Mouse (Mus musculus) MEL (cell line): ENCODE data around the gene Lrrn4. TPM values are rescaled to one million over a fixed set of nuclear protein-coding genes. Genes with fewer than 3 reads are reported as not detected.

Experiments used
- DNase-seq: peaks from one replicate; pipeline ENCODE4 v3.0.0; 2011; ENCODE audit warnings: low read depth, low spot score
- H3K27ac ChIP-seq: 2 replicates; pipeline ENCODE4 v1.5.1; 2012; ENCODE audit warnings: low read depth, mild to moderate bottlenecking, control low read depth, low read length, moderate library complexity; ENCODE audit not compliant: control insufficient read depth
- H3K27me3 ChIP-seq, 2 experiments: fragments of 150-350 bp in 1 of 2; sonication (generic) in 1 of 2; 2 replicates each; pipeline ENCODE4 v1.6.1; 2012; ENCODE audit warnings: low read length in 2 of 2, mild to moderate bottlenecking in 2 of 2, improper control_type of control experiment in 1 of 2, moderate library complexity in 1 of 2; ENCODE audit not compliant: insufficient read depth in 2 of 2, control insufficient read depth in 1 of 2
- H3K36me3 ChIP-seq, 2 experiments: 2 replicates each; pipeline ENCODE4 v1.6.1; 2012 to 2014; ENCODE audit warnings: low read length in 2 of 2, improper control_type of control experiment in 1 of 2, inconsistent platforms in 1 of 2, mild to moderate bottlenecking in 1 of 2; ENCODE audit not compliant: insufficient read depth in 2 of 2, control insufficient read depth in 1 of 2
- H3K4me1 ChIP-seq, 2 experiments: fragments of 150-350 bp in 1 of 2; sonication (generic) in 1 of 2; 2 replicates each; pipeline ENCODE4 v1.6.1; 2012; ENCODE audit warnings: low read length in 2 of 2, improper control_type of control experiment in 1 of 2, mild to moderate bottlenecking in 1 of 2; ENCODE audit not compliant: insufficient read depth in 2 of 2, control insufficient read depth in 1 of 2
- H3K4me3 ChIP-seq, 2 experiments: fragments of 150-350 bp in 1 of 2; sonication (generic) in 1 of 2; 2 replicates each; pipeline ENCODE4 v1.5.1; 2012; ENCODE audit warnings: low read depth in 2 of 2, low read length in 2 of 2, mild to moderate bottlenecking in 2 of 2, moderate library complexity in 2 of 2, control low read depth in 1 of 2, improper control_type of control experiment in 1 of 2; ENCODE audit not compliant: control insufficient read depth in 1 of 2, insufficient read depth in 1 of 2
- H3K79me2 ChIP-seq: 2 replicates; pipeline ENCODE4 v1.6.1; 2012; ENCODE audit warnings: mild to moderate bottlenecking, low read length, moderate library complexity; ENCODE audit not compliant: control insufficient read depth, poor library complexity, insufficient read depth
- H3K9ac ChIP-seq: 2 replicates; pipeline ENCODE4 v1.6.1; 2012; ENCODE audit warnings: low read depth, mild to moderate bottlenecking, control low read depth, low read length, moderate library complexity; ENCODE audit not compliant: control insufficient read depth, poor library complexity, severe bottlenecking
- H3K9me3 ChIP-seq: fragments of 150-350 bp; sonication (generic); replicated peaks from 2 replicates; pipeline ENCODE4 v1.6.1; 2012; ENCODE audit warnings: mild to moderate bottlenecking, low read length, improper control_type of control experiment, moderate library complexity; ENCODE audit not compliant: insufficient read depth
- BHLHE40 ChIP-seq: IDR thresholded peaks from 2 replicates; pipeline ENCODE4 v1.6.1; 2012; ENCODE audit warnings: low read depth, mild to moderate bottlenecking, inconsistent platforms, low read length, improper control_type of control experiment, borderline replicate concordance
- CHD1 ChIP-seq: IDR thresholded peaks from 2 replicates; pipeline ENCODE4 v1.6.1; 2012; ENCODE audit warnings: low read depth, mild to moderate bottlenecking, inconsistent platforms, low read length, improper control_type of control experiment
- CHD2 ChIP-seq: IDR thresholded peaks from 2 replicates; pipeline ENCODE4 v1.6.1; 2011; ENCODE audit warnings: low read length, improper control_type of control experiment
- CTCF ChIP-seq, 3 experiments: IDR thresholded peaks in 2 of 3; conservative IDR thresholded peaks in 1 of 3; 2 replicates each; pipeline ENCODE4 v1.5.1; 2011 to 2012; ENCODE audit warnings: low read length in 3 of 3, low read depth in 2 of 3, mild to moderate bottlenecking in 2 of 3, improper control_type of control experiment in 1 of 3, inconsistent platforms in 1 of 3, mixed read lengths in 1 of 3, moderate library complexity in 1 of 3; ENCODE audit not compliant: control insufficient read depth in 1 of 3, insufficient read depth in 1 of 3, poor library complexity in 1 of 3, severe bottlenecking in 1 of 3
- E2F4 ChIP-seq: IDR thresholded peaks from 2 replicates; pipeline ENCODE4 v1.6.1; 2011; ENCODE audit warnings: low read depth, low read length, improper control_type of control experiment, borderline replicate concordance
- ELF1 ChIP-seq: IDR thresholded peaks from 2 replicates; pipeline ENCODE4 v1.6.1; 2014; ENCODE audit warnings: low read depth, mild to moderate bottlenecking, inconsistent platforms, low read length, improper control_type of control experiment, moderate library complexity
- ETS1 ChIP-seq: IDR thresholded peaks from 2 replicates; pipeline ENCODE4 v1.6.1; 2012; ENCODE audit warnings: low read depth, mild to moderate bottlenecking, inconsistent platforms, low read length, improper control_type of control experiment, moderate library complexity
- GABPA ChIP-seq: IDR thresholded peaks from 2 replicates; pipeline ENCODE4 v1.6.1; 2012; ENCODE audit warnings: low read depth, mild to moderate bottlenecking, inconsistent platforms, low read length, improper control_type of control experiment, moderate library complexity
- GATA1 ChIP-seq: IDR thresholded peaks from 2 replicates; pipeline ENCODE4 v1.6.1; 2011; ENCODE audit warnings: low read depth, low read length, improper control_type of control experiment
- HCFC1 ChIP-seq: IDR thresholded peaks from 2 replicates; pipeline ENCODE4 v1.6.1; 2012; ENCODE audit warnings: low read depth, mild to moderate bottlenecking, inconsistent platforms, low read length, improper control_type of control experiment, moderate library complexity
- JUND ChIP-seq: IDR thresholded peaks from 2 replicates; pipeline ENCODE4 v1.6.1; 2011; ENCODE audit warnings: low read depth, mild to moderate bottlenecking, improper control_type of control experiment, low read length
- KAT2A ChIP-seq: conservative IDR thresholded peaks from 2 replicates; pipeline ENCODE4 v1.6.1; 2012; ENCODE audit warnings: low read depth, low read length, improper control_type of control experiment, inconsistent platforms
- MAFK ChIP-seq: IDR thresholded peaks from 2 replicates; pipeline ENCODE4 v1.6.1; 2011; ENCODE audit warnings: low read depth, mild to moderate bottlenecking, low read length, improper control_type of control experiment, borderline replicate concordance
- MAX ChIP-seq: IDR thresholded peaks from 2 replicates; pipeline ENCODE4 v1.6.1; 2011; ENCODE audit warnings: low read length, improper control_type of control experiment
- MAZ ChIP-seq: IDR thresholded peaks from 2 replicates; pipeline ENCODE4 v1.6.1; 2012; ENCODE audit warnings: low read depth, mild to moderate bottlenecking, inconsistent platforms, low read length, improper control_type of control experiment
- MEF2A ChIP-seq: IDR thresholded peaks from 2 replicates; pipeline ENCODE4 v1.6.1; 2014; ENCODE audit warnings: low read depth, mild to moderate bottlenecking, inconsistent platforms, low read length, improper control_type of control experiment; ENCODE audit not compliant: poor library complexity, insufficient replicate concordance, severe bottlenecking; ENCODE audit errors: extremely low read depth
- MXI1 ChIP-seq: IDR thresholded peaks from 2 replicates; pipeline ENCODE4 v1.6.1; 2011; ENCODE audit warnings: mild to moderate bottlenecking, low read depth, low read length, improper control_type of control experiment
- MYB ChIP-seq: IDR thresholded peaks from 2 replicates; pipeline ENCODE4 v1.6.1; 2011; ENCODE audit warnings: mild to moderate bottlenecking, low read depth, low read length, improper control_type of control experiment
- MYC ChIP-seq: IDR thresholded peaks from 2 replicates; pipeline ENCODE4 v1.6.1; 2011; ENCODE audit warnings: low read depth, mild to moderate bottlenecking, low read length, improper control_type of control experiment, moderate library complexity
- POLR2A ChIP-seq, 2 experiments: IDR thresholded peaks; 2 replicates each; pipeline ENCODE4 v1.6.1; 2011 to 2012; ENCODE audit warnings: low read length in 2 of 2, mild to moderate bottlenecking in 2 of 2, control low read depth in 1 of 2, improper control_type of control experiment in 1 of 2, low read depth in 1 of 2, moderate library complexity in 1 of 2; ENCODE audit not compliant: control insufficient read depth in 1 of 2, insufficient read depth in 1 of 2, poor library complexity in 1 of 2
- POLR2AphosphoS2 ChIP-seq: IDR thresholded peaks from 2 replicates; pipeline ENCODE4 v1.6.1; 2011; ENCODE audit warnings: low read length, improper control_type of control experiment
- RAD21 ChIP-seq: IDR thresholded peaks from 2 replicates; pipeline ENCODE4 v1.6.1; 2011; ENCODE audit warnings: mild to moderate bottlenecking, low read depth, low read length, improper control_type of control experiment
- RCOR1 ChIP-seq: IDR thresholded peaks from 2 replicates; pipeline ENCODE4 v1.6.1; 2012; ENCODE audit warnings: low read depth, mild to moderate bottlenecking, inconsistent platforms, low read length, improper control_type of control experiment
- SMC3 ChIP-seq: IDR thresholded peaks from 2 replicates; pipeline ENCODE4 v1.6.1; 2011; ENCODE audit warnings: low read depth, low read length, improper control_type of control experiment
- TAL1 ChIP-seq: IDR thresholded peaks from 2 replicates; pipeline ENCODE4 v1.6.1; 2012; ENCODE audit warnings: mild to moderate bottlenecking, inconsistent platforms, low read length, moderate library complexity, mixed read lengths
- TBP ChIP-seq: IDR thresholded peaks from 2 replicates; pipeline ENCODE4 v1.8.0; 2011; ENCODE audit warnings: low read depth, low read length, improper control_type of control experiment
- TCF12 ChIP-seq: IDR thresholded peaks from 2 replicates; pipeline ENCODE4 v1.6.1; 2014; ENCODE audit warnings: low read depth, mild to moderate bottlenecking, inconsistent platforms, low read length, improper control_type of control experiment, moderate library complexity
- UBTF ChIP-seq: IDR thresholded peaks from 2 replicates; pipeline ENCODE4 v1.6.1; 2012; ENCODE audit warnings: low read depth, mild to moderate bottlenecking, inconsistent platforms, low read length, improper control_type of control experiment, moderate library complexity, borderline replicate concordance; ENCODE audit not compliant: insufficient read depth
- USF1 ChIP-seq: IDR thresholded peaks from 2 replicates; pipeline ENCODE4 v1.6.1; 2014; ENCODE audit warnings: low read depth, mild to moderate bottlenecking, inconsistent platforms, low read length, improper control_type of control experiment, moderate library complexity
- USF2 ChIP-seq, 2 experiments: IDR thresholded peaks; 2 replicates each; pipeline ENCODE4 v1.6.1; 2011 to 2012; ENCODE audit warnings: improper control_type of control experiment in 2 of 2, low read length in 2 of 2, borderline replicate concordance in 1 of 2, inconsistent platforms in 1 of 2, low read depth in 1 of 2, mild to moderate bottlenecking in 1 of 2; ENCODE audit not compliant: insufficient read depth in 1 of 2
- ZNF384 ChIP-seq: IDR thresholded peaks from 2 replicates; pipeline ENCODE4 v1.6.1; 2012; ENCODE audit warnings: low read depth, mild to moderate bottlenecking, inconsistent platforms, low read length, improper control_type of control experiment
- polyA plus RNA-seq, 2 experiments: library from polyadenylated mRNA; stranded (reverse) in 1 of 2; unstranded in 1 of 2; fragments of >175 nt in 1 of 2; fragments of >200 nt in 1 of 2; gene quantifications; 2 replicates each; pipeline versions ENCODE4 v1.2.1 to v1.2.4; 2012; ENCODE audit warnings: low replicate concordance in 2 of 2, low read depth in 1 of 2; ENCODE audit not compliant: insufficient read length in 2 of 2, insufficient read depth in 1 of 2, missing spikeins in 1 of 2
- total RNA-seq: library from RNA; depleted of rRNA; stranded (reverse); fragments of 300-350 nt; gene quantifications from 2 replicates; pipeline ENCODE4 v1.2.3, GENCODE M21; 2012

Gene Lrrn4
- total and polyA plus RNA-seq, 3 experiments, result not detected

GRCm38 (mm10) chr2:132914785-132915184 is 34.1 kb upstream of the Lrrn4 start:
- no peaks in the 10 kb centered on the region for H3K9me3 ChIP-seq
- no peaks in the 10 kb centered on the region for H3K36me3 ChIP-seq
- H3K4me3 ChIP-seq, result no peak overlapping the region
- H3K79me2 ChIP-seq, result no peaks in the 10 kb centered on the region
- H3K27me3 ChIP-seq, result no peaks in the 10 kb centered on the region
- H3K4me1 ChIP-seq, result no peaks in the 10 kb centered on the region
- no peak for TF ChIP-seq UBTF
- no peak for TF ChIP-seq MYB
- TF ChIP-seq ZNF384, result no peak
- TF ChIP-seq TAL1, result no peak
- TF ChIP-seq JUND, result no peak
- no peak for TF ChIP-seq GATA1
- no peak for TF ChIP-seq GABPA
- no peak for TF ChIP-seq MAX
- no peak for TF ChIP-seq MYC
- no peak for TF ChIP-seq RAD21
- TF ChIP-seq HCFC1, result no peak
- TF ChIP-seq E2F4, result no peak
- TF ChIP-seq POLR2A (IDR thresholded peaks at IDR 0.05; ENCODE audit: control insufficient read depth in 1 of 2, insufficient read depth in 1 of 2, low read depth in 1 of 2, low read length in 2 of 2, poor library complexity in 1 of 2), result no peak
- no peak for TF ChIP-seq TCF12
- TF ChIP-seq USF1, result no peak
- no peak for TF ChIP-seq RCOR1
- no peak for TF ChIP-seq POLR2AphosphoS2
- TF ChIP-seq ELF1, result no peak
- no peak for TF ChIP-seq KAT2A
- no peak overlapping the region for H3K27ac ChIP-seq
- DNase-seq, result no peak
- H3K9ac ChIP-seq, result no peak overlapping the region

- Histone ChIP-seq H3K4me3 (no peak overlapping the region), H3K27ac (no peak overlapping the region), H3K9ac (no peak overlapping the region), H3K36me3 (no peaks in the 10 kb centered on the region), H3K4me1 (no peaks in the 10 kb centered on the region), H3K27me3 (no peaks in the 10 kb centered on the region; a peak in 1 of 4 replicates), H3K79me2 (no peaks in the 10 kb centered on the region), H3K9me3 (no peaks in the 10 kb centered on the region)
- peak; percentile 54 for DNase-seq
- TF ChIP-seq KAT2A, result no peak
- TF ChIP-seq MAZ, result no peak
- TF ChIP-seq TAL1, result no peak
- no peak for TF ChIP-seq MYC
- TF ChIP-seq MXI1, result no peak
- no peak for TF ChIP-seq USF2 (IDR thresholded peaks at IDR 0.05; ENCODE audit: borderline replicate concordance in 1 of 2, insufficient read depth in 1 of 2, low read depth in 1 of 2, low read length in 2 of 2)
- no peak for TF ChIP-seq TBP
- TF ChIP-seq BHLHE40, result no peak
- TF ChIP-seq MEF2A, result no peak
- no peak for TF ChIP-seq ELF1
- TF ChIP-seq CTCF (IDR thresholded peaks at IDR 0.05 in 2 of 3, conservative IDR thresholded peaks at IDR 0.05 in 1 of 3; ENCODE audit: control insufficient read depth in 1 of 3, insufficient read depth in 1 of 3, low read depth in 2 of 3, low read length in 3 of 3, poor library complexity in 1 of 3, severe bottlenecking in 1 of 3), result peak; percentile 38 to 67 (median 51)
- no peak for TF ChIP-seq MAX
- TF ChIP-seq MAFK, result no peak
- TF ChIP-seq HCFC1, result no peak
- TF ChIP-seq ZNF384, result no peak
- TF ChIP-seq POLR2A (IDR thresholded peaks at IDR 0.05; ENCODE audit: control insufficient read depth in 1 of 2, insufficient read depth in 1 of 2, low read depth in 1 of 2, low read length in 2 of 2, poor library complexity in 1 of 2), result no peak
- TF ChIP-seq TCF12, result no peak
- no peak for TF ChIP-seq CHD2
- no peak for TF ChIP-seq POLR2AphosphoS2
- TF ChIP-seq ETS1, result no peak
- TF ChIP-seq SMC3, result peak; percentile 68
- TF ChIP-seq JUND, result no peak
- no peak for TF ChIP-seq CHD1
Observed at GRCm38 (mm10) chr2:132906763-132907162, 26.1 kb upstream of the Lrrn4 start.
